Mouse (Mus musculus) lung, embryonic 15.5 days (tissue): ENCODE results near the gene Mapk1. TPM values are rescaled to one million over a fixed set of nuclear protein-coding genes. Genes with fewer than 3 reads are reported as not detected.

Experiments used
- ATAC-seq: fragments of 200-750 bp; cut with Nextera tagmentation; 2 replicates; pipeline ENCODE4 v1.8.0; 2017; ENCODE audit warnings: moderate number of reproducible peaks, borderline replicate concordance; ENCODE audit not compliant: low FRiP score, low TSS enrichment; ENCODE audit errors: extremely low read depth
- H3K27ac ChIP-seq: fragments of 300-500 bp; sonication (generic); 2 replicates; pipeline ENCODE4 v1.5.1; 2015; ENCODE audit warnings: moderate library complexity, mild to moderate bottlenecking, inconsistent platforms
- H3K27me3 ChIP-seq: fragments of 300-500 bp; sonication (generic); 2 replicates; pipeline ENCODE4 v1.6.1; 2015; ENCODE audit warnings: inconsistent platforms
- H3K36me3 ChIP-seq: fragments of 300-500 bp; sonication (generic); 2 replicates; pipeline ENCODE4 v1.6.1; 2015; ENCODE audit warnings: inconsistent platforms
- H3K4me1 ChIP-seq: fragments of 300-500 bp; sonication (generic); 2 replicates; pipeline ENCODE4 v1.6.1; 2015; ENCODE audit warnings: inconsistent platforms
- H3K4me2 ChIP-seq: fragments of 300-500 bp; sonication (generic); 2 replicates; pipeline ENCODE4 v1.6.1; 2015; ENCODE audit warnings: inconsistent platforms, mild to moderate bottlenecking, moderate library complexity
- H3K4me3 ChIP-seq: fragments of 300-500 bp; sonication (generic); 2 replicates; pipeline ENCODE4 v1.5.1; 2015; ENCODE audit warnings: mild to moderate bottlenecking, inconsistent platforms
- H3K9ac ChIP-seq: fragments of 300-500 bp; sonication (generic); 2 replicates; pipeline ENCODE4 v1.6.1; 2015; ENCODE audit warnings: inconsistent platforms
- H3K9me3 ChIP-seq: fragments of 300-500 bp; sonication (generic); 2 replicates; pipeline ENCODE4 v1.6.1; 2016; ENCODE audit warnings: inconsistent platforms
- WGBS: fragments of 180-500 bp; shearing (Covaris S2); methylation state at CpG from one replicate; pipeline ENCODE4 v1.1.7; 2015; 5-methylcytosine and 5-hydroxymethylcytosine counted together
- polyA plus RNA-seq: library from polyadenylated mRNA; unstranded; fragments of >200 nt; fragmentation: Nextera tagmentation; extraction: Ambion mirVana; gene quantifications from 2 replicates; pipeline ENCODE4 v1.2.1, GENCODE M21; 2015

Mapk1 gene
- polyA plus RNA-seq, 1 experiment from 2014 or later = 166 TPM

DNA sequence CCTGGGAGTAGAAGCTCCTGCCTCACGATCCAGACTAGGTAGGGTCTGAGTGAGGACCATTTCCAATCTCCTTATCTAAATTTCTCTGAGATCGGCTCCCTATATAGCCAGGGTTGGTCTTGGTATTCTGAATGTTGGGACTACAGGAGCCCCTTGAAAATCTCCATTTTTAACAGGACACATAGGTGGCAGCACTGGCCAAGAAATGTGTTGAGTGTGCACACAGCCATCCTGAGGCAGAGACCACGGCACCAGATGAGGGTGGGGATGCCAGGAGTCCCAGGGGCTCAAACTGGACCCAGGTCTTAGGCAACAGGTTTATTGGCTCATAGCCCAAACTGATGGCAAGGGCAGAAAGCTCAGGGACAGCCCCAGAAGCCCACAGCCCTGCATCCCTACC is 105.2 kb downstream of the Mapk1 start:
- Histone ChIP-seq H3K9ac (no peak overlapping the region), H3K27ac (no peak overlapping the region), H3K9me3 (no peaks in the 10 kb centered on the region), H3K4me1 (no peaks in the 10 kb centered on the region), H3K27me3 (no peaks in the 10 kb centered on the region), H3K4me3 (no peak overlapping the region), H3K4me2 (no peak overlapping the region), H3K36me3 (peaks cover 95% of the 10 kb centered on the region)
- 73% methylated on average over 3 of the region's 3 CpGs for WGBS
- no peak for ATAC-seq

DNA sequence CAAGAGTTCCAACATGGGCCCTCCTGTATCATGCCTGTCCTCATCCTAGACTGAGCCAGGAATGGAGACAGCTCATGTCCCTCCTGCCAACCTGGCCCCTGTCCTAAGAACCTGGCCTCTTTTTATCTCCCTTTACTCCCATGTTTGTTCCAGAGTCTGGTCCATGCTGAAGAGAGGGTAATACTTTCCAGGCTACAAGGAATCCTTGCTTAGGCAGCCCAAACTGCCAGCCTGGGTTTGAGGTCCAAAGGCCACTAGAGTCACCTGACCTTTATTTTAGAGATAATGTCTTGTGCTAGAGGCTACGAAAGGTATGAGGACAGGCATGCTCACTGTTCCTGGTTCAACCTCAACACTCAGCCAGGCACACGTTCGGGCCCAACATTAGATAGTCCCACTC is 113.8 kb downstream of the Mapk1 start:
- H3K36me3 ChIP-seq = peaks cover 79% of the 10 kb centered on the region
- 90% methylated on average over 3 of the region's 3 CpGs for WGBS
- H3K4me3 ChIP-seq = no peak overlapping the region
- no peak overlapping the region for H3K27ac ChIP-seq
- no peaks in the 10 kb centered on the region for H3K9me3 ChIP-seq
- H3K27me3 ChIP-seq = no peaks in the 10 kb centered on the region
- H3K4me2 ChIP-seq = no peak overlapping the region
- no peaks in the 10 kb centered on the region for H3K4me1 ChIP-seq
- no peak overlapping the region for H3K9ac ChIP-seq
- ATAC-seq = no peak; the same call in 1 of the 2 replicates

Other genes starting within 250 kb of the Mapk1 start
- 3.6 and 4.9 TPM in 2 replicates for gene Spag6l, start 153.9 kb upstream of the Mapk1 start, polyA plus RNA-seq
- 0.38 and 0.82 TPM in 2 replicates for gene Igll1, start 119.4 kb upstream of the Mapk1 start, polyA plus RNA-seq
- gene Top3b, start 112.6 kb upstream of the Mapk1 start, polyA plus RNA-seq = 64.0 and 69.9 TPM in 2 replicates
- 2.6 and 3.2 TPM in 2 replicates for gene Vpreb1, start 112.5 kb upstream of the Mapk1 start, polyA plus RNA-seq
- 35.6 and 36.7 TPM in 2 replicates for gene Ppm1f, start 86.9 kb upstream of the Mapk1 start, polyA plus RNA-seq
- gene Ypel1, start 86.3 kb downstream of the Mapk1 start, polyA plus RNA-seq = 26.7 and 27.2 TPM in 2 replicates
- gene Ppil2, start 127.9 kb downstream of the Mapk1 start, polyA plus RNA-seq = 127 and 146 TPM in 2 replicates
- gene 2610318N02Rik, start 141.8 kb downstream of the Mapk1 start, polyA plus RNA-seq = 31.7 and 38.4 TPM in 2 replicates
- 105 and 112 TPM in 2 replicates for gene Sdf2l1, start 149.0 kb downstream of the Mapk1 start, polyA plus RNA-seq
- gene Ydjc, start 161.2 kb downstream of the Mapk1 start, polyA plus RNA-seq = 6.4 TPM in 2 replicates
- gene Ccdc116, start 163.8 kb downstream of the Mapk1 start, polyA plus RNA-seq = 0.31 and 0.48 TPM in 2 replicates
- 345 and 355 TPM in 2 replicates for gene Ube2l3, start 219.3 kb downstream of the Mapk1 start, polyA plus RNA-seq
- gene Rimbp3, start 225.2 kb downstream of the Mapk1 start, polyA plus RNA-seq = 0.21 and 0.24 TPM in 2 replicates